Mouse (Mus musculus): Measurements from ENCODE around the gene Rad51b. TPM values are rescaled to one million over a fixed set of nuclear protein-coding genes. Genes with fewer than 3 reads are reported as not detected.

The Rad51b gene
- polyA plus RNA-seq, 1 experiment: 1.7 TPM

GRCm38 (mm10) chr12:79527222-79527621 is 230.1 kb downstream of the Rad51b start:
- no peak for DNase-seq (ENCODE audit: low spot score)

DNA sequence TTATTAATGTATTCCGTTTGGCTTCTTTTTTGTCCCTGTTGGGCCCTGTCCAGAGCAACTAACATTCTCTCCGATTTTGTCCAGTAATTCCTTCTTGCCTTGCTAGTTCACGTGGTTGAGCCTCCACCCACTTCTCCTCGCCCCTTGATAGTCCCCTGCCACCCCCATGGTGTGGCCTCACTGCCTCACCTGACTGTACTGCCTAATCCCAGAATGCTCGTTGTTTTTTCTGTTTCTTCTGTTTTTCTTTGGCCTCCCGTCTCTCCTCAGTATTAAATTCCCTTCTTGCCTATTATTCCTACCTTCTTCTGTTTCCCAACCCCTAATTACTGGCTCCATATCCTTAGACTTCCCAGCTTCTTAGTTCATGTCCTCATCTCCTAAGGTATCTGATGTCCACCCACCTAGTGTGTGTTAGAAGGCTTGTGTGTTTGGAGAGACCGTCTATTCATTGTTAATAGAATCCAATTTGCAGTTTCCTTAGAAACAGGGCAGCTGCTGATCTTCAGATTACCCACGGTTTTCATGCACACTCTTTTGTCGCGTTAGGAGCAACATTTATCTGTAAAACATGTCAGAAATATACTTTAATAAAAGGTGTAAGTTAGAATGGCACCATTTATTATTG is 233.3 kb downstream of the Rad51b start:
- DNase-seq (ENCODE audit: low spot score): no peak

DNA sequence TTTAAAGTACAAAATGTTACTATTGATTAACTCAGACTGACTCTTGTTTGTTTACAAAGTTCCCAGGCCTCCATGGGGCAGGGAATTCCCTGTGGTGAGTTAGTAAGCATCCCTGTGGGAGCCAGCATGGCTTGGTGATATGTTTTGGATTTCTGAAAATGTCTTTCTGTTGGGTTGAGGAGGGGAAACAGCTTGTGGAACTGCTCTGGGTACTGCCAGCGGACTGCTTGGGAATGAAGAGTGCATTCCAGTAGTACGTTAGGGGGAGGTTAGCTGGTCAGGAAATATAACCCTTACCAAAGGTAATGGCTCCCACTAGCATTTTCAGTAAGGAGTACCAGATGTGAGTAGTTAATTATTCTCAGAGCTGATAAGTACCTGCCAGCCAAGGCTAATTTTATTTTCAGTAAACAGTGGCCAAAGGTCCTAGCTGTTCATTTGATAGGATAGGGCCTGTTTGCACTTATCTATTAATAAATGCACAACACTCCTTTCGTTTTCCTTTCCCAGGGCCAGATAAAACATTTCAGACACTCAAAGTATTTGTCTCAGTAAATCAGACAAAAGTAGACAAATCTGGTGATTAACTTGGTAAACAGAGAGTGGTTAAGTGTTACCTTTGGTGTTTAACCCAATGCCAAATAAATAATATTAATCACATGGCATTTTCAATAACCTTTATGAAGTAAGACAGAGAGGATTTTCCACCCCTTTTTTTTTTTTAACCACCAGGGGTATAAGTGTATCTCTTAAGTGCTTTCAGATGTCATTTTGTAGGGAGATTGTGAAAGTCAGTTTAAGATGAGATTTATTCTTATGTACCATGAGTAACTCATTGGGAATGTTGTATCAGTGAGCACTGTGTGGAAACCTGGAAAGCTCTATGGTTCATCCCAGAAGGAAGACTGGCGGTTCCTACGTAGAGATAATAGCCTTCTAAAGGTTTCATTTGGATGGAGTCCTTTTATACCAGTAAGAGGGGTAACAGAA is 235.0 kb downstream of the Rad51b start:
- DNase-seq (ENCODE audit: low spot score): no peak

DNA sequence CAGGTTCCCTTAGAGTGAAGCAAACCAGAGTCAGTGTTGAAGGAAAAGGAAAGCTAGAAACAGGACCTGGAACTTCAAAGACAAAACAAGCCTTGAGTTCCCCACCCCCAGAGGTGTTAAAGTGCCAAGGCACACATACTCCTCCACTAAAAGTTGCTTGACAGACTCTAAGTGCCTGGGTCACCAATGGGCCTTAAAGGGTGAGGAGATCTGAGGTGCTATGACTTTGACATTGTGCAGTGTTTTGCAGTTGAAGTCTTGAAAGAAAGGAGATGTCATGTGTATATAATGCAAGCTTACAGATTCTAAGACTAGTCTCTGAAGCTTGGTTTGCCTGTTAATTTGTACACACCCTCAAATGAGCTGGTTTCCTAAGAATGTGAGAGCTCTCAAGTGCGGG is 237.7 kb downstream of the Rad51b start:
- no peak for DNase-seq (ENCODE audit: low spot score)

GRCm38 (mm10) chr12:79535532-79536437 is 238.7 kb downstream of the Rad51b start:
- no peak for DNase-seq (ENCODE audit: low spot score)

- DNase-seq (ENCODE audit: low spot score): no peak
Observed at GRCm38 (mm10) chr12:79540176-79540575, 243.1 kb downstream of the Rad51b start.

- no peak for DNase-seq (ENCODE audit: low spot score)
Observed at GRCm38 (mm10) chr12:79541581-79541980, 244.5 kb downstream of the Rad51b start.

GRCm38 (mm10) chr12:79545063-79545462 is 248.0 kb downstream of the Rad51b start:
- no peak for DNase-seq (ENCODE audit: low spot score)

DNA sequence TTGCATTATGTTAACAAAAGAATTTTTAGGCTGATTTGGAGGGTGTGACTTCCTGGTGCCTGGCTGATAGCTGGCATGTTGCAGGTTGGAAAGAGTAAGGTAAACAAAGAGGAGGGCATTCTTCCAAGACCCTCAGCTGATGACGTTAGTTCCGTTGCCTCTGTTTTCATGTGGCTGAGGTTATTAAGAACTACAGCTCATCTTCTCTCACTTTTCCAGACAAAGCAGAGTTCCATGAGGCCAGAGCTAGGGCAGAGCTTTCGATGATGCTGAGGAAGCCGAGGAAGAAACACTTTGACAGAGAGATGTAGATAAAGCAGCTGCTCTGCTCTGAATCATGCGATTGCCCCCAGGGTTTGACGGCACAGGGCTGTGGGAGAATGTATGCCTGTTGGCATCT is 250.5 kb downstream of the Rad51b start:
- no peak for DNase-seq (ENCODE audit: low spot score)

DNA sequence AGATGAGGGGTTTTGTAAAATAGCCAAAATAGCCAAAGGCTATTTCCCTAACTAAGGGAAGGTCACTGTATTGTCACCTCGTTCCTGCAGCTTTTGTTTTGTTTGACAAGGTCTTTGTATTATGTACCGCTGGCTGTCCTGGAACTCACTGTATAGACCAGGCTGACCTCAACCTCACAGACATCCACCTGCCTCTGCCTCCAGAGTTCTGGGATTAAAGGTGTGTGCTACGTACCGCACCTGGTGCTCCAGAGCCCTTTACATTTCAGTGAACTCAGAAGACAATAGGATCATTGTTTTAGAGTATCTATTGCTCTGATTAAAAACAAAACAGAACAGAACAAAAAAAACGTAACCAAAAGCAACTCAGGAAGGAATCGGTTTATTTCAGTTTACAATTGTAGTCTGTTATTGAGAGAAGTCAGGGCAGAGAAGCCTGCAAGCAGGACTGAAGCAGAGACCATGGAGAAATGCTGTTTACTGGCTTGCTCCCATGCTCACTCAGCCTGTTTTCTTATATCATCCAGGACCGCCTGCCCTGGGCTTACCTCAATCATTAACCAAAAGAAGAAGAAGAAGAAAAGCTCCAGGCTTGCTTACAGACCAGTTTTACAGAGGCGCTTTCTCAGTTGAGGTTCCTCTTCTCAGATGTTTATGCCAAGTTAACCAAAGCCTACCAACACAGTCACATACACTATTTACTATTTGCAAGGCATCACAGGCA is 251.7 kb downstream of the Rad51b start:
- no peak for DNase-seq (ENCODE audit: low spot score)

- no peak for DNase-seq (ENCODE audit: low spot score)
Observed at GRCm38 (mm10) chr12:79550049-79550682, 253.1 kb downstream of the Rad51b start.

- no peak for DNase-seq (ENCODE audit: low spot score)
Observed at GRCm38 (mm10) chr12:79551274-79551673, 254.2 kb downstream of the Rad51b start.

GRCm38 (mm10) chr12:79553056-79553455 is 256.0 kb downstream of the Rad51b start:
- no peak for DNase-seq (ENCODE audit: low spot score)

DNA sequence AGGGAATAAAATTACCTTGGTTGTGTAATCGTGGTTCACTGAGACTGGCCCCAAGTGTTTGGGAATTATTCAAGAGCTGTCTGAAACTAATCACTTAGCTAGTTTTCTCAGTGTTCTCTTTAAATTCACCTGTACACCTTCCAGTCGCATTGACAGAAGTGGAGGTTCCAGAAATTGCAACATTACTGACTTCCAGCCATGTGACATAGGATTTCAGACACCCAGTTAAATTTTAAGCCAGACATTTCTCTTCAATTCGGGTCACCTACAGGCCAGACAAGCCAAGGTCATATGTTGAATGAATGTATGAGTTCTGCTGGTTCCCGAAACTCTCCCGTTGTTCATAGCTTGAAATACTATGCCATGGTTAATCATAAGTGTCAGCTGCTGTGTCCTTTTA is 260.8 kb downstream of the Rad51b start:
- DNase-seq (ENCODE audit: low spot score): no peak

DNA sequence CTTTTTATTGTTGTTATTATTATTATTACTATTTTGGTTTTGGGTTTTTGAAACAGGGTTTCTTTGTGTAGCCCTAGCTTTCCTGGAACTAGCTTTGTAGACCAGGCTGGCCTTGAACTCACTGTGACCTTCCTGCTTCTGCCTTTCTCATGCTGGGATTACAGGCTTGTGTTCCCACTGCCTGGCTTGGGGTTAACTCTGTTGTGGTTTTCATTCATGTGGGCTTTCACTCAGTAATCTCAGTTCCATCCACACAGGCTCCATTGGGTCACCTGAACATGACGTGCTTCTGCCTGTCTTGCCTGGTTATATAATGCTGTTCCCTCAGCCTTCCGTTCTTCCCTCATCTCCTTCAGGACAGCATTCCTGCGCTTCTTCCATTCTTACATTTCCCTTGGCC is 261.6 kb downstream of the Rad51b start:
- DNase-seq (ENCODE audit: low spot score): no peak

DNA sequence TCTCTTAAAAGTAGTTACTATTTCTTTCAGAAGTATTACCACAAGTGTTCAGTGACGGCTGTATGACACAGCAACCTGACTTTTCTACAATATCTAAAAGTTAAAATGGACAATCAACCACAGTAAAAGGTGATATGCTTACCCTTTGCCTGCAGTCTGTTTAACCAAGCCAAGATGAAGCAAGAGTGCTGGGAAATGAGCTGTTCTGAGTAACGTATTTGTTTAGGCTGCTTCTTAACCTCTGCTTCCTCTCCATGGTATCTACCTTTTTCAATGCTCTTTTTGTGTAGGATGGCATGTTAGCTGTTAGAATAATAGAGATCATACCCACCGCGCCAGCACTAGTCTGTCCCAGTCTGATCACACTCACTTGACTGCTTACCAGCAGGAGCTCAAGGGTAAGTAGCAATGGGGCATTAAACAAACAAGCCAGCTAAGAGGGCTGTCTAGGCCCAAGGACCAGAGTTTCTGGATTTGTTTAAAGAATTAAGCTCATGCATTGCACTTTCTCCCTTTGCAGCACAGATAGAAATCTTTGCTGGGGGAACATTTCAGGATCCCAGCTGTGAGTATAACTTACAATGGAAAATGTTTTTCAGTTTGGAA is 262.4 kb downstream of the Rad51b start:
- no peak for DNase-seq (ENCODE audit: low spot score)

DNA sequence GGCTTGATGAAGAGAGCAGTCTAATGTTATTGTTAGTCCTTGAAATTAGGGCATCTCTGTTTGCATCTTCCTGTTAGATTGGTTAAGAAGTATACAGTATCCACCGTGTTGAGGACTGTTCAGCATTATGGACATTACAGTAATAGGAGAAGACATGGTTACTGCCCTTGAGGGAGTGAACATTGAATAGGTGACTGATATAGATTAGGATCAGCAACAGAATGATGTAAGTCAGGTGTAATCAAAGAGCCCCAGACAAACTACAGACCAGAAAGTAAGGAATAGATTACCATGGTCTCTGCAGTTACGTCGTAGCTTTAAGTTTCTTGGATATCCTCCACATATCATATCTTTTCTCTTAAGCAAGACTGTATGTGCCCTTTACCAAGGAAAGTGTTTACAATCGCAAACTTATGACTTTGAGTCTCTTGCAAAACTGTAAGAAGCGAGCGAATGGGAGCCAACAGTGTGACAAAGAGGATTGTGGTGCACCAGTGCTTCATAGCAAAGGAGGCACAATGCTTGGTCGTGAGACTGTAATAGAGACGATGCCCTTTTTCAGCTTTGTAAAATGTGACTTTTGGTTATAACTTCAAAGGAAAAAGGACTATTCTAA is 263.1 kb downstream of the Rad51b start:
- no peak for DNase-seq (ENCODE audit: low spot score)

GRCm38 (mm10) chr12:79560893-79561292 is 263.8 kb downstream of the Rad51b start:
- DNase-seq (ENCODE audit: low spot score): no peak

GRCm38 (mm10) chr12:79574159-79575040 is 277.3 kb downstream of the Rad51b start:
- DNase-seq (ENCODE audit: low spot score): no peak
